Mouse (Mus musculus) right cerebral cortex, postnatal 25 days (tissue): ENCODE measurements around the gene Stap1.

Experiments
- DNase-seq: peaks from one replicate; pipeline ENCODE4 v3.0.0; 2022

The Stap1 gene

GRCm38 (mm10) chr5:86071538-86071937 is at the start of gene Stap1:
TSS of gene Stap1 (plus strand) at chr5:86071746.
- DNase-seq = no peak

GRCm38 (mm10) chr5:86029820-86030219 is 41.7 kb upstream of the Stap1 start:
- DNase-seq = no peak

GRCm38 (mm10) chr5:86063501-86063900 is 8.0 kb upstream of the Stap1 start:
- no peak for DNase-seq

- DNase-seq = peak; percentile 93
These were observed 6.3 kb upstream of the Stap1 start, which contains the start of gene Cenpc1 for GRCm38 (mm10) chr5:86065101-86065875. TSS of gene Cenpc1 (minus strand) at chr5:86065583.

- no peak for DNase-seq
These were observed 5.5 kb upstream of the Stap1 start for GRCm38 (mm10) chr5:86065876-86066550.

- peak; percentile 85 for DNase-seq
These were observed 5.0 kb upstream of the Stap1 start for GRCm38 (mm10) chr5:86066551-86066929.

GRCm38 (mm10) chr5:86068451-86068850 is 3.1 kb upstream of the Stap1 start:
- no peak for DNase-seq

GRCm38 (mm10) chr5:86069121-86069520 is 2.4 kb upstream of the Stap1 start:
- DNase-seq = no peak

- DNase-seq = no peak
These were observed 1.3 kb downstream of the Stap1 start for GRCm38 (mm10) chr5:86072756-86073386.

GRCm38 (mm10) chr5:86078720-86079334 is 7.3 kb downstream of the Stap1 start:
- no peak for DNase-seq

- DNase-seq = no peak
These were observed 12.4 kb downstream of the Stap1 start for GRCm38 (mm10) chr5:86083987-86084386.

- DNase-seq = no peak
These were observed 13.4 kb downstream of the Stap1 start for GRCm38 (mm10) chr5:86084979-86085378.

GRCm38 (mm10) chr5:86086751-86087150 is 15.2 kb downstream of the Stap1 start:
- DNase-seq = no peak

GRCm38 (mm10) chr5:86094754-86095153 is 23.2 kb downstream of the Stap1 start:
- DNase-seq = no peak

- DNase-seq = no peak
These were observed 27.4 kb downstream of the Stap1 start for GRCm38 (mm10) chr5:86098988-86099387.

- DNase-seq = no peak
These were observed 29.1 kb downstream of the Stap1 start for GRCm38 (mm10) chr5:86100621-86101020.

- no peak for DNase-seq
These were observed 30.6 kb downstream of the Stap1 start for GRCm38 (mm10) chr5:86102176-86102575.

GRCm38 (mm10) chr5:86106610-86107009 is 35.1 kb downstream of the Stap1 start:
- DNase-seq = no peak

GRCm38 (mm10) chr5:86111074-86111473 is 39.5 kb downstream of the Stap1 start:
- DNase-seq = no peak

GRCm38 (mm10) chr5:86113037-86113436 is 41.5 kb downstream of the Stap1 start:
- no peak for DNase-seq

GRCm38 (mm10) chr5:86113997-86114396 is 42.5 kb downstream of the Stap1 start:
- DNase-seq = no peak

GRCm38 (mm10) chr5:86118457-86119094 is 47.0 kb downstream of the Stap1 start:
- DNase-seq = no peak

GRCm38 (mm10) chr5:86128749-86129148 is 57.2 kb downstream of the Stap1 start:
- no peak for DNase-seq
